Mouse (Mus musculus) ES-Bruce4 (cell line): ENCODE results near the gene Mxra7. TPM values are rescaled to one million over a fixed set of nuclear protein-coding genes. Genes with fewer than 3 reads are reported as not detected.

Experiments used
- H3K27ac ChIP-seq: 2 replicates; pipeline ENCODE4 v1.5.1; 2012; ENCODE audit warnings: low read length, inconsistent platforms; ENCODE audit not compliant: insufficient read depth
- H3K27me3 ChIP-seq: 2 replicates; pipeline ENCODE4 v1.6.1; 2012; ENCODE audit warnings: mild to moderate bottlenecking, low read length, inconsistent platforms; ENCODE audit not compliant: control insufficient read depth, poor library complexity, insufficient read depth, severe bottlenecking
- H3K36me3 ChIP-seq: 2 replicates; pipeline ENCODE4 v1.6.1; 2012; ENCODE audit warnings: inconsistent platforms, mild to moderate bottlenecking, low read length, moderate library complexity; ENCODE audit not compliant: control insufficient read depth, poor library complexity, insufficient read depth, severe bottlenecking
- H3K4me1 ChIP-seq: one replicate; pipeline ENCODE4 v1.8.1; 2011; ENCODE audit warnings: low read length; ENCODE audit not compliant: control insufficient read depth, insufficient read depth
- H3K4me3 ChIP-seq: 2 replicates; pipeline ENCODE4 v1.5.1; 2011; ENCODE audit warnings: low read depth, mild to moderate bottlenecking, low read length
- H3K9ac ChIP-seq: 2 replicates; pipeline ENCODE4 v1.6.1; 2012; ENCODE audit warnings: low read depth, mild to moderate bottlenecking, inconsistent platforms; ENCODE audit not compliant: poor library complexity, severe bottlenecking
- H3K9me3 ChIP-seq: replicated peaks from 2 replicates; pipeline ENCODE4 v1.6.1; 2012; ENCODE audit warnings: mild to moderate bottlenecking, low read length, inconsistent platforms; ENCODE audit not compliant: control insufficient read depth, poor library complexity, insufficient read depth, severe bottlenecking
- CTCF ChIP-seq: IDR thresholded peaks from one replicate; pipeline ENCODE4 v1.8.1; 2011; ENCODE audit warnings: low read depth, low read length
- EP300 ChIP-seq: IDR thresholded peaks from 2 replicates; pipeline ENCODE4 v1.6.1; 2011; ENCODE audit warnings: low read depth, low read length; ENCODE audit not compliant: insufficient read depth
- POLR2A ChIP-seq: IDR thresholded peaks from one replicate; pipeline ENCODE4 v1.8.1; 2011; ENCODE audit warnings: low read length; ENCODE audit not compliant: insufficient read depth
- polyA plus RNA-seq: library from polyadenylated mRNA; stranded (reverse); fragments of >200 nt; gene quantifications from 2 replicates; pipeline ENCODE4 v1.2.4, GENCODE M21; 2011; ENCODE audit warnings: low read depth; ENCODE audit not compliant: missing spikeins, insufficient read depth, insufficient read length

The Mxra7 gene
- polyA plus RNA-seq, 1 experiment = 20.4 TPM

DNA sequence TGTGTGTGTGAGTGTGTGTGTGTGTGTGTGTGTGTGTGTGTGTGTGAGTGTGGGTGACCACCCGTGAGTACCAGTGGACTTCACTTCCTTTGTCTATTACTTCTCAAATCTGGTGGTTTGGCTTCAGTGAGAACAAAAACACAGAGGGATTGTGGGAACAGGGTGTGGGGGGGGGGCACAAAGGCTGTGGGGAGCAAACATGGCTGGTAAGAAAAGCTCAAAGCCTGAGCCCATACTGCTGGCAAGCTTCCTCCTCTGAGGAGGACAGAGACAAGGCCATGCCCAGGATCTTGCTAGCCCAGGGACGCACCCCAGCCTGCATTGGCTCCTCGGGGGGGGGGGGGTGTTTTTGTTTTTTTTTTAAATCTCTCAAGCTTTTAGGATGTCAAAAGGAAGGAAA lies 20.3 kb downstream of the Mxra7 start:
- no peak for TF ChIP-seq POLR2A
- Histone ChIP-seq H3K9me3 (no peaks in the 10 kb centered on the region), H3K27ac (no peak overlapping the region), H3K4me1 (no peaks in the 10 kb centered on the region), H3K9ac (no peak overlapping the region), H3K27me3 (no peaks in the 10 kb centered on the region), H3K4me3 (no peak overlapping the region), H3K36me3 (no peaks in the 10 kb centered on the region)

- Histone ChIP-seq H3K4me1 (no peaks in the 10 kb centered on the region), H3K27me3 (no peaks in the 10 kb centered on the region), H3K27ac (no peak overlapping the region), H3K4me3 (no peak overlapping the region), H3K36me3 (no peaks in the 10 kb centered on the region), H3K9ac (no peak overlapping the region), H3K9me3 (no peaks in the 10 kb centered on the region)
- no peak for TF ChIP-seq EP300
- TF ChIP-seq POLR2A = no peak
- TF ChIP-seq CTCF = no peak
These were observed 20.7 kb downstream of the Mxra7 start for GRCm38 (mm10) chr11:116807116-116807515.

- H3K4me3 ChIP-seq = no peak overlapping the region
- no peak overlapping the region for H3K27ac ChIP-seq
- TF ChIP-seq POLR2A (no peak), CTCF (no peak), EP300 (no peak)
- H3K36me3 ChIP-seq = no peaks in the 10 kb centered on the region
- H3K27me3 ChIP-seq = no peaks in the 10 kb centered on the region
- H3K9me3 ChIP-seq = no peaks in the 10 kb centered on the region
- no peak overlapping the region for H3K9ac ChIP-seq
- no peaks in the 10 kb centered on the region for H3K4me1 ChIP-seq
These were observed 21.4 kb downstream of the Mxra7 start for GRCm38 (mm10) chr11:116806136-116807071.

- Histone ChIP-seq H3K27ac (no peak overlapping the region), H3K27me3 (no peaks in the 10 kb centered on the region), H3K4me1 (no peaks in the 10 kb centered on the region), H3K9me3 (no peaks in the 10 kb centered on the region), H3K36me3 (no peaks in the 10 kb centered on the region), H3K4me3 (no peak overlapping the region), H3K9ac (no peak overlapping the region)
- TF ChIP-seq POLR2A (no peak), CTCF (no peak), EP300 (no peak)
These were observed 25.1 kb downstream of the Mxra7 start for GRCm38 (mm10) chr11:116802709-116803108.

- Histone ChIP-seq H3K4me3 (no peak overlapping the region), H3K27ac (no peak overlapping the region), H3K9me3 (no peaks in the 10 kb centered on the region), H3K27me3 (no peaks in the 10 kb centered on the region), H3K4me1 (no peaks in the 10 kb centered on the region), H3K9ac (no peak overlapping the region), H3K36me3 (no peaks in the 10 kb centered on the region)
- no peak for TF ChIP-seq POLR2A
- TF ChIP-seq EP300 = no peak
- no peak for TF ChIP-seq CTCF
These were observed 26.7 kb downstream of the Mxra7 start for GRCm38 (mm10) chr11:116801106-116801505.

- Histone ChIP-seq H3K9ac (no peak overlapping the region), H3K36me3 (no peaks in the 10 kb centered on the region), H3K4me3 (no peak overlapping the region), H3K9me3 (no peaks in the 10 kb centered on the region), H3K27me3 (no peaks in the 10 kb centered on the region), H3K4me1 (peaks cover 2% of the 10 kb centered on the region), H3K27ac (no peak overlapping the region)
- TF ChIP-seq EP300 = no peak
- TF ChIP-seq POLR2A = no peak
- TF ChIP-seq CTCF = no peak
These were observed 28.5 kb downstream of the Mxra7 start for GRCm38 (mm10) chr11:116799364-116799763.
